Mouse (Mus musculus): ENCODE results near the gene Klc1.

DNA sequence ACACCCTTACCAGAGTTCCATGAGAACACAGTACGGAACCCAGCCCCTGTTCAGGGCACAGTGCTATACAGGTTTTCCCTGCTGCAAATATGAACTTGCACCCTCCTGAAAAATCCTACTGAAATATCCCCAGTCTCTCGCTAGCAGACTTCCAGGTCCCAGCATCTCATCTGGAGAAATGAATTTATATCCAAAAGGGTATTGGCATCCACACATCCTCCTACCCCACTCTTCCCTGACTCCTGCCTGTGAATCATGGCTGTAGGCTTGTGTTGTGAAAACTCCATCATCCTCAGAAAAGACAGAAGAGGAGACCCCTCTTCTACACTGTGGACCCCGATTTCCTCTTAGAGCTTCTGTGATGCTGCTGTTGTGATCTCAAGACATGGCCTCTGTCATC, 7.9 kb upstream of the Klc1 start:
- TF ChIP-seq ZNF384 (IDR thresholded peaks at IDR 0.05; ENCODE audit: low read depth, low read length) (no peak), HCFC1 (IDR thresholded peaks at IDR 0.05; ENCODE audit: borderline replicate concordance, insufficient read depth, low read length) (no peak), MAFK (IDR thresholded peaks at IDR 0.05; ENCODE audit: insufficient read depth, low read depth, low read length) (no peak)
